Mouse (Mus musculus) c-Kit-negative CD71-positive TER-119-positive erythroid progenitor cells, embryonic 14.5 days (primary cell): Measurements from ENCODE around the gene Snap25.

ENCODE experiments used
- DNase-seq: peaks from one replicate; pipeline ENCODE4 v3.0.0-alpha.2; 2013; ENCODE audit warnings: low read depth, low spot score

Snap25 gene

DNA sequence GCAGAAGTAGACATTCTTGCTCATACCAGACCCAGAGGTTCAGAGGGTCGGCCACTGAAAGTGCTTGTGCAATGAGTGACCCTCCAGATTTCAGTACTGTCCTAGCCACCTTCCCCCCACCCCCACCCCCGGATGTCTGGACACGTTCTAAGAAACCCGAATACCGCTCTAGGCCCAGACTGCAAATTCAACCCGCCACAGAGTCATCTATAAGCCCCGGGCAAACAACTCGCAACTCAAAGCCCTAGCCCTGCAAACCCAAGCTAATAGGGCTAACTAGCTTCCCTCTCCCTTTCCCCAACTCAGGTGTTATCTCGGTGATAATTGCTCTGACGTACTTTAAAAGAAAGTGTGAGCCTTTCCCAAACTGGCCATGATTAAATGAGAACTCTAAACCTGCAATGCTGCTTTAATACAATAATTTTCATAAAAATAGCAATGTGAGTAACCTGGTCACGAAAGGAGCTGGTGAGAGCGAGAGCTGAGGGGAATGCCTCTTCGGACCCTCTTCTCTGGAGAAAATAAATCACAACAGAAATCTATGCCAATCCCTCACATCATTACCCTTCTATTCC, 725 bp upstream of the Snap25 start:
- DNase-seq: no peak

DNA sequence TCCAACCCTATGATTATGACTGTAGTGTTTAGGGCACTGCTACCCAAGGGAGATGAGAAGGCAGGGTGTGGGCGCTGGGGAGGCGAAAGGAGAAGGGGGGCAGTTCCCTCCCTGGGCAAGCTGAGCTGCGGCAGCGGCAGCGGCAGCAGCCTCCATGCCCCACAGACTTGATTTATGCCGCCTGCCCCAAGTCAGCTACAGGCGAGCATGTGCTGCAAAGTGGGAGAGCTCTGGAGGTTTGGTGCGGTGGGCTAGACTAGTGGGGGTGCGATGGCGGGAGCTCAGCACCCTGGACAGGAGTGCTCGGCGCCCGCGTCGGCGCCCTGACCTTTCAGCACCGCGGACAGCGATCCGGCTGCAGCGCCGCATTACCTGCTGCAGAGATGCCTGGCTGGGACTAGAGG, 757 bp downstream of the Snap25 start:
- DNase-seq: no peak

- no peak for DNase-seq
These were observed 2.3 kb downstream of the Snap25 start for GRCm38 (mm10) chr2:136715531-136715930.

- no peak for DNase-seq
These were observed 3.1 kb downstream of the Snap25 start for GRCm38 (mm10) chr2:136716400-136716799.

GRCm38 (mm10) chr2:136720235-136720634, 7.0 kb downstream of the Snap25 start:
- no peak for DNase-seq

DNA sequence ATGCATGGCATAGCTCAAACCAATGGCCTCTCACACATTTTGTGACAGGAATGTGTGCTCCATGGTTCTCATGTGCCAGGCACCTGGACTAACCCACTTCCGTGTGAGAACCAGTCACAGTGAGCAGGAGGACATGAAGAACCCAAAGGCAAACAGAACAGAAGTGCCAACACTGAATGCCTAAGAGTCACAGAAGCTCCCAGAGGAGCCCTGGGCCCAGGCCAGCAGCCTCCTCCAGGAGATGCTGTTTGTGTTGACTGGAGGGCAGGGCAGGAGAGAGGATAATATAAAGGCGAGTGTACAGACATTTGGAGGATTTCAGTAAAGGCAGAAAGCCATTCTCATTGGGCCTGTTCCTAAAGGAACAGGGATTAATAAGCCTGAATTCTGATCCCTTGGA, 25.0 kb downstream of the Snap25 start:
- no peak for DNase-seq

GRCm38 (mm10) chr2:136742230-136742629, 29.0 kb downstream of the Snap25 start:
- no peak for DNase-seq

DNA sequence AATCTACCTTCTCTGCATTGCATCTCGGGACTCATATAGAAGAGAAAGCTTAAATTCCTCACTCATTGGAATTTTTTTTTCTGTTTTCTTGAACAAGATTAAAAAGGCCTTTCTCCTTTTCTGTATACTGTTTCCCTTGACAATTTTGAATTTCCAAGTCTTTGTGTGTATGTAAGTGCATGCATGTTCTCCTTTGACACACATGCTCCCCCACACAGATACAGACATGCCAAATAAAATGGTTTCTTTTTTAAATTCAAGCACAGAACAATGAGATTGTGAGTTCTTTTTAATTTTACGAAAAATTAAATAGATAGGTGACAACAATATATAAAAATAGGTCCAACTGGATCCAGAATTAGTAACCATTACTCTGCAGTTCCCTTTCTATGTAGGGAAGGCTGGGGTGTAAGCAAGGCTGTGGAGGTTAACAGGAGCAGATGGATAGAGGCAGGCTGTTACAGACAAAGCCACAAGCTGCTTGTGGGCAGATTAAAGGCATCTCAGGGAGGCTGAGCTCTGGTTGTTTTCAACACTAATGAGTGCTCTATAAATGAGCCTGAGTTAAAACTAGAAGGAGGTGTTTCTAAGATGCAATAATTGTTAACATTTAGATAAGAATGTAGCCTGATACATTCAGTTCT, 31.6 kb downstream of the Snap25 start:
- DNase-seq: no peak

DNA sequence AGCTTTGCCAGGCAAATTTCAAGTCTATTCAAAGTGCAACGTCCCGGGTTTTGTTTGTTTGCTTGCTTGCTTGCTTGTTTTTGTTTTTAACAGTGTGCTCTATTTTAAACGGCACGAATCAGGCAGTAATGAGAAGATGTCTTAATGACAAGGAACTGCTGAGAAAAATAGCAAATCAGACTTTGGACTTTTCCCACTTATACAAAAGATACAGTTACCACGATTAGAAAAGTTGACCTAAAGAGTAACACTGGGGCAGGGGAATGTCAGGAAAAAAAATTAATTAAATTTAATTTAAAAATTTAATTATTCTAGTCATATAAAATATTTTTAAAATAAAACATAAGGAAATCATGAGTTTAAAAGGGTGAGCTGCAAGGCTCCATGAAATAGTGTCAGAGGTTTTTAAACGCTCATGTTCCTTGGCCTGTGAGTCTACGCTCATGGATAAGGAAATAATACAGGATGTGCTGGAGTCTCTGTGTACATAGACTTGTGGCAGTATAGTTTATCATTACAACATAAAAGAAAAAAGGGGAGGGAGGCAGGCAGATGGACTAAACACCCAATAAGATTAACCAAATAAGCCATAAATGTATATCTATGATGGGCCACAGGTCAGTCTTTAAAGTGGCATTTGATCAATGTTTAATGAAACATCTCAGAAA, 32.2 kb downstream of the Snap25 start:
- no peak for DNase-seq

DNA sequence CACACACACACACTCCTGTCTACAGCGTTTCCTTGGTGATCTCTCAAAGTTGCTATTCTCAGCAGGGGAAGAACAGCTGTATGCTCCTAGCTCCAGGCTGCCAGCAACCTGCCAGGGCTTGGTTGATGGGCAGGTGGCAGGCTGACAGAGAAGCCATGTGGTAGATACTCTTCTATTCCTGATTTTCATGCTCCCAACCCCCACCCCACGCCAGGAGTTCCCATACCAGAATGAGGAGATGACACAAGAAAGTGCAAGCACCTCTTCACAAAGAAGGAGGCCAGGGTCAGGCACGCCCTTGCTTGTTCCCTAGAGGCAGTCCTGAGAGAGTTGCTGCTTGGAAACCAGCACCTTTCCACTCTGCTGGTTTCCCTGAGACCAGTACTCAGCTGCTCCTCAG, 40.4 kb downstream of the Snap25 start:
- no peak for DNase-seq

GRCm38 (mm10) chr2:136758809-136759551, 45.7 kb downstream of the Snap25 start:
- DNase-seq: no peak

- DNase-seq: no peak
These were observed 64.9 kb downstream of the Snap25 start for GRCm38 (mm10) chr2:136778156-136778555.

DNA sequence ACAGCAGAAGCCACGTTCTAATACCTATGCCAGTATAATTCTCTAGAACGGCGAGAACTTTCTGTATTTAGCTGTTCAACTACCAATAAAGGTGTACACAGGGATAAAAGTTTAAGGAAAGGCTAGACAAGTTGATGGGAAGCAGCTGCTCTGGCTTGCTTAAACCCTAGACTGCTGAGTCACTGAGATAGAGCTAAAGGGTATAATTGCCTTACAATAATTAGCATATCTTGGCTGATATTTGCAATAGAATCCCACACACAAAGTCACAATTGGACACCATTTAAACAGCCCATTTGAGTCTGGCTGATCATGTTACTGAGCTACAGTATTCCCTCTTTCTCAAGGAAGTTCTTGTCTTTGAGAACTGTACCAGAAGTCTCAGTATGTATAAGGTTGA, 65.4 kb downstream of the Snap25 start:
- DNase-seq: no peak

DNA sequence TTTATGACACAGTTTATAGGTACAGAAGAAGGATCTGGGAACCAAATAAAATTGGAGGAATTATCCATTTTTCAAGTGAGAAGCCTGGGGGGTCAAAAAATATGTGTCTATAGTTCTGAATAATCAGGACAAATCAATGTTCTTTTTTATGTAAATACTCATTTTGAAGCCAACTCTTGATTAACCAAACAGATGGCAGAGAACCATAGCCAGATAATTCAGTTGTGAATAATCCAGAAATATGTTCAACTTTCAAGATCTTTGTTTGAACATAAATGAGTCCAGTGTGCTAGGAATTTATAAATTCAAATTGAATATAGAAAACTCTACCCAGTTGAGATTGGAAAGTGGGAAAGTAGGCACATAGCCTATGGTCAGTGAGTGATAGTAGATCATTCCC, 67.0 kb downstream of the Snap25 start:
- no peak for DNase-seq

GRCm38 (mm10) chr2:136784310-136784709, 71.1 kb downstream of the Snap25 start:
- DNase-seq: no peak

DNA sequence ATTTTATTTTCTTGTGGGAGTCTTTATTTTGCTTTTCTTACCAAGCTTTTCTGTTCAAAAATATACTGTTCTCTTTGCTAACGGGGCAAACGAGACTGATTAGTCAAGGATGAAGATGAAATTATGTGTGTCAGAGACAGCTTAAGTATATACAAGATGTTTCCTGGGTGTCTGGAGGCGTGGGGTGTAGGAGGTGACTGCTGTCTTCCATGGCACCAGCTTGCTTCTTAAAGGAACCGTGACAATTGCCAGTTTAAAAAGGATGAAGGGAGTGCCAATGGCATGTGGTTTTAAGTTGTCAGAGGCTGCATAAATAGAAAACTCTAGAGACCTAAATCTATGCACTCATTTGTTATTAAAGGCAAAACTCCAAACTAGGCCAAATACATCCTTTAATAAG, 75.1 kb downstream of the Snap25 start:
- DNase-seq: no peak

DNA sequence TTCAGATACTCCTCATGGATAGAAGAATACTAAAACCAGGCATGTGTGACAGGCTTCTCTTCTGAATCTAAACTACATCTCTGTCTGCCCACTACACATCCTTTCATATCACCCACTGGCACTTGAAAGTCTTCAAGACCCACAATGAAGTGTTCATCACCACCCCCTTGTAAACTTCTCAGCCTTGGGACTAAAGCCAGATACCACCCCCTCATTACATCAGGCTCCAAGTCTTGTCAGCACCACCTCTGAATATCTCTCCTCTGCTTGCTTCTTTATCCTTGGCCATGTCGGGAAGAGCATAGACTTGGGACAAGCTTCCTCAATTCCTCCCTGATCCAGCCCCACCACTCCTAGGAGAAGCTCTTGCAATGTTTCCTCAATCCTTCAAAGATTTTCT, 83.3 kb downstream of the Snap25 start:
- no peak for DNase-seq

GRCm38 (mm10) chr2:136798887-136799430, 85.7 kb downstream of the Snap25 start:
- no peak for DNase-seq

DNA sequence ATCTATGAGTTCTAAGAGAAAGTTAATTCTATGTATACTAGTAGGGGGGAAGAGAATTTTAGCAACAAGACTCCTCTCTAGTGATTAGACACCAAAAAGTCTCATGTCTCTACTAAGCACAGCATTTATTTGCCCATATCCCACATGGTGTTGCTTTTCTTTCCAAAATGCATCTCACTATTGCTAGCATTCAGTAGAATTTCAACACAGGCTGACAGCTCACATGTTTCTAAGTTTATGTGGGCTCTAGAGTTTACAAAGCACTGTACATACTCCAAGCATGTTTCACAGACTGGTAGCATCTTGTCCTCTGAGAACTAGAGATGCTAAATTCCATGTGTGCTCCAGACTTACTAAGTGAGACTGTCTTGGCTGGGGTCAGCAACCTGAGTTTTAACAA, 87.8 kb downstream of the Snap25 start:
- DNase-seq: no peak

- no peak for DNase-seq
These were observed 88.8 kb downstream of the Snap25 start for GRCm38 (mm10) chr2:136802076-136802475.

DNA sequence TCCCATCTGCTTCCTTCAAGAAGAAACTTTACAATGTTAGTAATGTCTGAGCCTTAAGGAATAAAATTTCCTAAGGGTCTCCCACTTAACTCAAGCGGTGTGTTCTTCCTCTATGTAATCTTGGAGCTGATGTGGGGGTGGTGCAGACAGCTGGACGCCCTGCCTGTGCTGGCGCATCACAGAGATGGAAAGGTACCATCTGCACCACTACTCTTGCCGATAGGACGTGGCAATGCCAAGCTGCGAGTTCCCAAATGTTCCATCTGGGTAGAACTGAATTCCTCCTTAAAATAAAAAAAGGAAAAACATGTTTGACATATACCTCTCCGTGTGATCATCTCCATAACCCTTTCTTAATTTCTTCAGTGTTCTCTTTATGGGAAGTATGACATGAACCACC, 89.9 kb downstream of the Snap25 start:
- no peak for DNase-seq

GRCm38 (mm10) chr2:136807992-136808726, 94.9 kb downstream of the Snap25 start:
- no peak for DNase-seq
